Mouse (Mus musculus): ENCODE data around the gene Mrfap1.
A peak's percentile ranks its signal among the peaks of the same experiment; 100 is the strongest.

The Mrfap1 gene

GRCm38 (mm10) chr5:36796296-36797014 lies at the start of gene Mrfap1:
Mrfap1 (minus strand) TSS chr5:36796772.
- DNase-seq (ENCODE audit: low spot score in 2 of 2), result peak; percentile 93 to 96

- DNase-seq (ENCODE audit: low spot score in 2 of 2), result no peak
These were observed 47.9 kb upstream of the Mrfap1 start for GRCm38 (mm10) chr5:36844490-36844889.

- no peak for DNase-seq (ENCODE audit: low spot score in 2 of 2)
These were observed 45.1 kb upstream of the Mrfap1 start for GRCm38 (mm10) chr5:36841701-36842100.

GRCm38 (mm10) chr5:36840092-36840491 lies 43.5 kb upstream of the Mrfap1 start:
- DNase-seq (ENCODE audit: low spot score in 2 of 2), result no peak

- DNase-seq (ENCODE audit: low spot score in 2 of 2), result no peak
These were observed 43.0 kb upstream of the Mrfap1 start for GRCm38 (mm10) chr5:36839602-36840001.

GRCm38 (mm10) chr5:36839032-36839431 lies 42.5 kb upstream of the Mrfap1 start:
- no peak for DNase-seq (ENCODE audit: low spot score in 2 of 2)

GRCm38 (mm10) chr5:36835933-36836332 lies 39.4 kb upstream of the Mrfap1 start:
- peak; percentile 64 to 87 for DNase-seq (ENCODE audit: low spot score in 2 of 2)

GRCm38 (mm10) chr5:36831272-36831671 lies 34.7 kb upstream of the Mrfap1 start:
- DNase-seq (ENCODE audit: low spot score in 2 of 2), result no peak

GRCm38 (mm10) chr5:36829913-36830879 lies 33.6 kb upstream of the Mrfap1 start, which contains the start of gene Man2b2:
Man2b2 (minus strand) TSS chr5:36830653.
- DNase-seq (ENCODE audit: low spot score in 2 of 2), result peak; percentile 86 to 97

GRCm38 (mm10) chr5:36829098-36829497 lies 32.5 kb upstream of the Mrfap1 start:
- no peak for DNase-seq (ENCODE audit: low spot score in 2 of 2)

- no peak for DNase-seq (ENCODE audit: low spot score in 2 of 2)
These were observed 26.3 kb upstream of the Mrfap1 start for GRCm38 (mm10) chr5:36822907-36823306.

GRCm38 (mm10) chr5:36820142-36820541 lies 23.6 kb upstream of the Mrfap1 start:
- DNase-seq (ENCODE audit: low spot score in 2 of 2), result peak; percentile 42 to 84

- DNase-seq (ENCODE audit: low spot score in 2 of 2), result no peak
These were observed 23.2 kb upstream of the Mrfap1 start for GRCm38 (mm10) chr5:36819742-36820141.

GRCm38 (mm10) chr5:36817738-36818137 lies 21.2 kb upstream of the Mrfap1 start:
- DNase-seq (ENCODE audit: low spot score in 2 of 2), result no peak

- DNase-seq (ENCODE audit: low spot score in 2 of 2), result peak in 1 of 2 experiments; percentile 39
These were observed 18.0 kb upstream of the Mrfap1 start for GRCm38 (mm10) chr5:36814554-36814953.

GRCm38 (mm10) chr5:36811413-36811812 lies 14.8 kb upstream of the Mrfap1 start:
- DNase-seq (ENCODE audit: low spot score in 2 of 2), result peak; percentile 60 to 86

- DNase-seq (ENCODE audit: low spot score in 2 of 2), result peak in 1 of 2 experiments; percentile 35
These were observed 14.1 kb upstream of the Mrfap1 start for GRCm38 (mm10) chr5:36810634-36811033.

GRCm38 (mm10) chr5:36809123-36809522 lies 12.6 kb upstream of the Mrfap1 start:
- no peak for DNase-seq (ENCODE audit: low spot score in 2 of 2)

GRCm38 (mm10) chr5:36807106-36807505 lies 10.5 kb upstream of the Mrfap1 start:
- DNase-seq (ENCODE audit: low spot score in 2 of 2), result no peak

- DNase-seq (ENCODE audit: low spot score in 2 of 2), result no peak
These were observed 719 bp upstream of the Mrfap1 start for GRCm38 (mm10) chr5:36797291-36797690.

GRCm38 (mm10) chr5:36795647-36796295 lies 801 bp downstream of the Mrfap1 start:
- DNase-seq (ENCODE audit: low spot score in 2 of 2), result peak; percentile 69 to 83

GRCm38 (mm10) chr5:36791861-36792260 lies 4.7 kb downstream of the Mrfap1 start:
- no peak for DNase-seq (ENCODE audit: low spot score in 2 of 2)

All from spleen, postnatal 4 days (tissue).